Mouse (Mus musculus) myocyte (in vitro differentiated cells): ENCODE data around the gene Jade2.

Source experiments
- CEBPB ChIP-seq: IDR thresholded peaks from 2 replicates; pipeline ENCODE4 v1.6.1; 2011; ENCODE audit warnings: mild to moderate bottlenecking, moderate library complexity; ENCODE audit not compliant: poor library complexity, insufficient read depth, severe bottlenecking
- E2F4 ChIP-seq: IDR thresholded peaks from one replicate; pipeline ENCODE4 v1.6.1; 2011; ENCODE audit warnings: mild to moderate bottlenecking, control low read depth, moderate library complexity; ENCODE audit not compliant: insufficient read depth
- MAX ChIP-seq: IDR thresholded peaks from one replicate; pipeline ENCODE4 v1.6.1; 2011; ENCODE audit warnings: low read depth, mild to moderate bottlenecking, control low read depth
- MYOD1 ChIP-seq, 3 experiments: IDR thresholded peaks; one replicate each; pipeline ENCODE4 v1.6.1; 2011; ENCODE audit warnings: control low read depth in 2 of 3, low read depth in 2 of 3, mild to moderate bottlenecking in 2 of 3, moderate library complexity in 1 of 3; ENCODE audit not compliant: insufficient read length in 2 of 3, control insufficient read depth in 1 of 3
- MYOG ChIP-seq, 3 experiments: IDR thresholded peaks; one replicate each; pipeline ENCODE4 v1.6.1; 2011; ENCODE audit warnings: control low read depth in 2 of 3, low read depth in 2 of 3, mild to moderate bottlenecking in 2 of 3; ENCODE audit not compliant: insufficient read length in 2 of 3, control insufficient read depth in 1 of 3, insufficient read depth in 1 of 3
- POLR2A ChIP-seq: IDR thresholded peaks from one replicate; pipeline ENCODE4 v1.6.1; 2011; ENCODE audit warnings: low read depth, mild to moderate bottlenecking, control low read depth, moderate library complexity; ENCODE audit not compliant: insufficient read length
- POLR2AphosphoS2 ChIP-seq: IDR thresholded peaks from one replicate; pipeline ENCODE4 v1.6.1; 2011; ENCODE audit warnings: low read depth, control low read depth; ENCODE audit not compliant: insufficient read length
- REST ChIP-seq: IDR thresholded peaks from one replicate; pipeline ENCODE4 v1.6.1; 2011; ENCODE audit warnings: mild to moderate bottlenecking, control low read depth, moderate library complexity; ENCODE audit not compliant: insufficient read depth, insufficient read length
- SRF ChIP-seq: IDR thresholded peaks from one replicate; pipeline ENCODE4 v1.6.1; 2011; ENCODE audit warnings: low read depth; ENCODE audit not compliant: control insufficient read depth, insufficient read length
- TCF12 ChIP-seq: IDR thresholded peaks from one replicate; pipeline ENCODE4 v1.6.1; 2011; ENCODE audit warnings: mild to moderate bottlenecking, control low read depth; ENCODE audit not compliant: poor library complexity, insufficient read depth, severe bottlenecking
- TCF3 ChIP-seq: IDR thresholded peaks from one replicate; pipeline ENCODE4 v1.6.1; 2011; ENCODE audit warnings: low read depth, control low read depth; ENCODE audit not compliant: insufficient read length
- USF1 ChIP-seq: IDR thresholded peaks from one replicate; pipeline ENCODE4 v1.6.1; 2011; ENCODE audit warnings: low read depth, mild to moderate bottlenecking, control low read depth, moderate library complexity

- no peak for TF ChIP-seq USF1
- TF ChIP-seq MYOG (IDR thresholded peaks at IDR 0.05; ENCODE audit: control insufficient read depth in 1 of 3, insufficient read depth in 1 of 3, insufficient read length in 2 of 3, low read depth in 2 of 3), result no peak
- no peak for TF ChIP-seq MAX
- TF ChIP-seq TCF3, result no peak
- no peak for TF ChIP-seq TCF12
- TF ChIP-seq POLR2A, result no peak
- no peak for TF ChIP-seq POLR2AphosphoS2
- no peak for TF ChIP-seq CEBPB
- no peak for TF ChIP-seq MYOD1 (IDR thresholded peaks at IDR 0.05; ENCODE audit: control insufficient read depth in 1 of 3, insufficient read length in 2 of 3, low read depth in 2 of 3)
- no peak for TF ChIP-seq SRF
- TF ChIP-seq E2F4, result no peak
- no peak for TF ChIP-seq REST
Measured at GRCm38 (mm10) chr11:51845981-51846883, 11.2 kb downstream of the Jade2 start.
